Mouse (Mus musculus): ENCODE data around the gene Rpf1.

DNA sequence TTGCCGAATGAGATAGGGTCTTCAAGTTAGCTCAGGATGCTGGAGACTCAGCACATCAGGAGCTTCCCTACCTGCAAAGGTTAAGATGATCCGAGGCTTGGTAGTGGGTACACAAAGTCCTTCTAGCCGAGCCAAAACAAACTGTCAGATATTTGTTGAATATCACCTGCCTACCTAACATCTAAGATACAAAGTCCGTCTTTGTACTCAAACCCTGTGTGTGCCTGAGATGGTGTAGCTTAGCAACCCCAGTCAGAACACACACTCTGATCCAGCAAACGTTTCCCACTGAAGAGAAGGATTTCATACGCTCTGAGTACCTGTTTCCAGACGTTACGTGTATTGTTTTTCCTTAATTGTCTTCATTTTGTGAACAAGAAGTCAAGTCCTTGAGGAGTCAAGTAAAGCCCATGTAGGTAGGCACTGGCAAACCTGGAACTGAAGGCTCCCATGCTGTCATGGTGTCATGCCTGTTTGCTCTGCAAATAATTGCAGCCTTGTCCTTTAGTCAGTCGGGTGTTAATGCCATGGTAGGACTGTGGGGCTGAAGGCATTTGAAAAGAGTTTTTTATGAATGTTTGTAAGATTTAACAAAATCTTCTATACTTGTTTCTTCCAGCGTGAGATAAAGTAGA lies 49.0 kb upstream of the Rpf1 start, which contains the start of gene Uox:
- TF ChIP-seq GABPA (IDR thresholded peaks at IDR 0.05; ENCODE audit: low read depth, low read length), result no peak
- no peak for TF ChIP-seq POLR2A (IDR thresholded peaks at IDR 0.05; ENCODE audit: control insufficient read depth in 1 of 2, insufficient read depth in 1 of 2, low read depth in 1 of 2, low read length in 2 of 2, poor library complexity in 1 of 2)
- no peak for TF ChIP-seq ELF1 (IDR thresholded peaks at IDR 0.05; ENCODE audit: low read depth, low read length)
- TF ChIP-seq CTCF (IDR thresholded peaks at IDR 0.05 in 2 of 3, conservative IDR thresholded peaks at IDR 0.05 in 1 of 3; ENCODE audit: control insufficient read depth in 1 of 3, insufficient read depth in 1 of 3, low read depth in 2 of 3, low read length in 3 of 3, poor library complexity in 1 of 3, severe bottlenecking in 1 of 3), result no peak
- TF ChIP-seq EP300 (IDR thresholded peaks at IDR 0.05; ENCODE audit: low read depth in 1 of 2, low read length in 2 of 2), result no peak
- no peak for TF ChIP-seq USF1 (IDR thresholded peaks at IDR 0.05; ENCODE audit: low read depth, low read length)
- no peak for TF ChIP-seq HCFC1 (IDR thresholded peaks at IDR 0.05; ENCODE audit: low read depth, low read length)
- no peak for TF ChIP-seq MAX (IDR thresholded peaks at IDR 0.05; ENCODE audit: low read length)

Measured in MEL (cell line).